Mouse (Mus musculus) embryonic facial prominence, embryonic 15.5 days (tissue): ENCODE measurements around the gene Rab1b. TPM values are rescaled to one million over a fixed set of nuclear protein-coding genes. Genes with fewer than 3 reads are reported as not detected.
A peak's percentile ranks its signal among the peaks of the same experiment; 100 is the strongest.

ENCODE experiments used
- ATAC-seq: fragments of 200-750 bp; cut with Nextera tagmentation; 2 replicates; pipeline ENCODE4 v1.8.0; 2017; ENCODE audit warnings: low read depth, moderate TSS enrichment; ENCODE audit not compliant: insufficient number of reproducible peaks, low FRiP score, low TSS enrichment
- H3K27ac ChIP-seq: fragments of 300-500 bp; sonication (generic); replicated peaks from 2 replicates; pipeline ENCODE4 v1.5.1; 2015; ENCODE audit warnings: mild to moderate bottlenecking, inconsistent platforms
- H3K27me3 ChIP-seq: fragments of 300-500 bp; sonication (generic); 2 replicates; pipeline ENCODE4 v1.6.1; 2015; ENCODE audit warnings: inconsistent platforms
- H3K36me3 ChIP-seq: fragments of 300-500 bp; sonication (generic); 2 replicates; pipeline ENCODE4 v1.6.1; 2015; ENCODE audit warnings: mild to moderate bottlenecking, inconsistent platforms
- H3K4me1 ChIP-seq: fragments of 300-500 bp; sonication (generic); 2 replicates; pipeline ENCODE4 v1.6.1; 2015; ENCODE audit warnings: inconsistent platforms
- H3K4me2 ChIP-seq: fragments of 300-500 bp; sonication (generic); replicated peaks from 2 replicates; pipeline ENCODE4 v1.6.1; 2015; ENCODE audit warnings: mild to moderate bottlenecking, inconsistent platforms
- H3K4me3 ChIP-seq: fragments of 300-500 bp; sonication (generic); replicated peaks from 2 replicates; pipeline ENCODE4 v1.5.1; 2015; ENCODE audit warnings: mild to moderate bottlenecking, inconsistent platforms
- H3K9ac ChIP-seq: fragments of 300-500 bp; sonication (generic); 2 replicates; pipeline ENCODE4 v1.6.1; 2015; ENCODE audit warnings: inconsistent platforms
- H3K9me3 ChIP-seq: fragments of 300-500 bp; sonication (generic); replicated peaks from 2 replicates; pipeline ENCODE4 v1.6.1; 2016; ENCODE audit warnings: inconsistent platforms
- WGBS: fragments of 180-500 bp; shearing (Covaris S2); methylation state at CpG from one replicate; pipeline ENCODE4 v1.1.7; 2015; 5-methylcytosine and 5-hydroxymethylcytosine counted together
- polyA plus RNA-seq: library from polyadenylated mRNA; unstranded; fragments of >200 nt; fragmentation: Nextera tagmentation; extraction: Ambion mirVana; gene quantifications from 2 replicates; pipeline ENCODE4 v1.2.1, GENCODE M21; 2015

Rab1b gene
- polyA plus RNA-seq, 1 experiment from 2014 or later: 270 TPM

DNA sequence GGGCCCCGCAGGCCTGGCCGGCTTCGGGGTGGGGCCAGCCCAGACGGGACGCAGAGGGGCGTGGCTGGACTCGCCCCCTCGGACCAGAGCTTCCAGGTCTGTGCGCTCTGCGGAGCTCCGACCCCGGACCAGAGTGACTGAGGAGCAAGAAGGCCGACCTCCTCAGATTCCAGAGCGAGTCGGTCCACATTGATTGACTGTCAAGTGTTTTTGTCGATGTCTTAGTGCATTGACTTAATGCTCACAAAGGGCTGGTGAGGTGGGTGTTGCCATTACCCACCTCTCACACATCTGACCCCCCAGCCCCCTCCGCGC, 11.5 kb upstream of the Rab1b start, which contains the start of gene Klc2:
TSS of gene Klc2 (minus strand) at position 177 of the 315 bp plus-strand sequence.
- Histone ChIP-seq H3K4me2 (peak within 1 kb of the TSS; percentile 66), H3K9ac (peak within 1 kb of the TSS; percentile 73), H3K36me3 (peaks cover 9% of the 10 kb centered on the region; the same call in 1 of the 2 replicates), H3K9me3 (no peaks in the 10 kb centered on the region), H3K27ac (peak within 1 kb of the TSS; percentile 96), H3K4me1 (peaks cover 21% of the 10 kb centered on the region), H3K27me3 (no peaks in the 10 kb centered on the region), H3K4me3 (peak within 1 kb of the TSS; percentile 88)
- no peak; the same call in 1 of the 2 replicates for ATAC-seq
- WGBS: under 1% methylated on average over 18 of the region's 18 CpGs

GRCm38 (mm10) chr19:5117494-5118383, 10.9 kb upstream of the Rab1b start:
- under 1% methylated on average over 82 of the region's 83 CpGs for WGBS
- peak; percentile 92 for ATAC-seq
- no peaks in the 10 kb centered on the region for H3K27me3 ChIP-seq
- H3K9me3 ChIP-seq: no peaks in the 10 kb centered on the region
- H3K9ac ChIP-seq: peak overlapping the region; percentile 73
- H3K4me3 ChIP-seq: peak overlapping the region; percentile 88
- H3K36me3 ChIP-seq: peaks cover 13% of the 10 kb centered on the region
- H3K4me2 ChIP-seq: peak overlapping the region; percentile 66
- peaks cover 21% of the 10 kb centered on the region for H3K4me1 ChIP-seq
- peak overlapping the region; percentile 96 for H3K27ac ChIP-seq

DNA sequence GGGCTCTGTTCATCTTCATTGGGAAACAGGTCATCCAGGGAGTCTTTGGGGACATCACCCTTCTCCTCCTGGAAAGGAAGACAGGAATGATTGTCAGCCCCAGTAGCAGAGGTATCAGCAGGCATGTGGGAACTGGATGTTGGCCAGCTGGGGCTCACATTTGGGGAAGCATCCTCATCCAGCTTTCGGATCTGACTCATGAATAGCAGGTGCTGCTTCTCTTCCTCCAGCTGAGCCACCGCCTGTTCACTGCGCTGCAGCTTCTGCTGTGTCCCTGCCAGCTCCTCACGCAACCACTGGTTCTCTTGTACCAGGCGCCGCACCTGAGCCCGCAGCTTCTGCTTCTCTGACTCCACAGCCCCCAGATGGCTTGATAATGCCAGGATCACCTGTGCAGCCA, 6.9 kb upstream of the Rab1b start:
- H3K27me3 ChIP-seq: no peaks in the 10 kb centered on the region
- H3K4me3 ChIP-seq: no peak overlapping the region
- no peak overlapping the region for H3K9ac ChIP-seq
- whole genome bisulfite sequencing: 89% methylated on average over 7 of the region's 7 CpGs
- H3K4me1 ChIP-seq: peaks cover 17% of the 10 kb centered on the region
- H3K9me3 ChIP-seq: no peaks in the 10 kb centered on the region
- ATAC-seq: no peak
- peaks cover 51% of the 10 kb centered on the region for H3K36me3 ChIP-seq
- no peak overlapping the region for H3K4me2 ChIP-seq
- no peak overlapping the region for H3K27ac ChIP-seq

GRCm38 (mm10) chr19:5109659-5110453, 3.0 kb upstream of the Rab1b start:
- 74% methylated on average over 19 of the region's 19 CpGs for WGBS
- Histone ChIP-seq H3K4me3 (no peak overlapping the region), H3K36me3 (peaks cover 60% of the 10 kb centered on the region), H3K27ac (no peak overlapping the region), H3K4me2 (no peak overlapping the region), H3K27me3 (no peaks in the 10 kb centered on the region), H3K9me3 (no peaks in the 10 kb centered on the region), H3K9ac (no peak overlapping the region), H3K4me1 (peaks cover 18% of the 10 kb centered on the region)
- ATAC-seq: no peak

GRCm38 (mm10) chr19:5108702-5109101, 1.8 kb upstream of the Rab1b start:
- no peak overlapping the region for H3K27ac ChIP-seq
- peaks cover 18% of the 10 kb centered on the region for H3K4me1 ChIP-seq
- H3K4me2 ChIP-seq: no peak overlapping the region
- no peak overlapping the region for H3K4me3 ChIP-seq
- no peaks in the 10 kb centered on the region for H3K27me3 ChIP-seq
- 33% methylated on average over 4 of the region's 4 CpGs for WGBS
- H3K9ac ChIP-seq: no peak overlapping the region
- no peaks in the 10 kb centered on the region for H3K9me3 ChIP-seq
- ATAC-seq: no peak
- H3K36me3 ChIP-seq: peaks cover 66% of the 10 kb centered on the region

- Histone ChIP-seq H3K4me2 (no peak overlapping the region), H3K36me3 (peaks cover 66% of the 10 kb centered on the region), H3K27me3 (no peaks in the 10 kb centered on the region), H3K27ac (no peak overlapping the region), H3K4me3 (no peak overlapping the region), H3K9ac (no peak overlapping the region), H3K9me3 (no peaks in the 10 kb centered on the region), H3K4me1 (peaks cover 18% of the 10 kb centered on the region)
- ATAC-seq: 0 out of 2 replicates have a peak, but pooled peaks have one; percentile 25
- 29% methylated on average over 5 of the region's 5 CpGs for WGBS
Measured at GRCm38 (mm10) chr19:5108271-5108575, 1.4 kb upstream of the Rab1b start.

DNA sequence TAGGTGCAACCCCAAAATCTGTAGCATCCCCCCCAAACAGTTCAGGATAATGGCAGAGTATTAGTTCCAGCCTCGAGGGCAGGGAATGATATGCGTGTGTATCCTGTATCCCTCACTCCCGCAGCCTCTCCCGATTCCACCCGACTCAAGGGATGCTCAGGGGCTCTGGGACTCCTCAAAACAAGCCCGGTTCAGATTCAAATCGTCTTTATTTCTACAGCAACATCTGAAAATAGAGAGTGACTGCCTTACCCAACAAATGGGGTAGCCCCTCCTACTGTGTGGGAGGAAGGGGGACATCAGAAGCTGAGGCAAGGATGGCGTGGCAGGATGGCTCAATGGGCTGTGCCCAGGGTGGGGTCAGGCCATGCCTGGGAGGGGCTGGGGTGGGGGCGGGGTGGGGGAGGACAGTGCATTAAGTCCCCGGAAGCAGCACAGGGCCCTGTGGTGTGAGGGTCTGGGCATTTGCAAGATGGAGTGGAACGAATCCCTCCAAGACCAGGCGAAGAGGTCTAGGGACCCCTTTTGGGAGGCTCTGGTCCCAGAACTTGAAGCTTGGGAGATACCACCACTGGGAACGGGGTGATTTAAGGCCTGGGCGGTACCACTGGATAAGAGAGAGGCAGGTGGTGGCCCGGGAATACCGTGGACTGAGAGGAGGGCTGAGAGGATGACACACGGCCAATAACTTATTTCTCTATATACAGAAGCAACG, 841 bp upstream of the Rab1b start:
- Histone ChIP-seq H3K4me2 (no peak overlapping the region), H3K36me3 (peaks cover 67% of the 10 kb centered on the region), H3K9ac (peak overlapping the region; percentile 4; the same call in 1 of the 2 replicates), H3K9me3 (no peaks in the 10 kb centered on the region), H3K27ac (no peak overlapping the region), H3K4me1 (peaks cover 18% of the 10 kb centered on the region), H3K4me3 (no peak overlapping the region), H3K27me3 (no peaks in the 10 kb centered on the region)
- 68% methylated on average over 18 of the region's 18 CpGs for WGBS
- ATAC-seq: no peak

GRCm38 (mm10) chr19:5106074-5106473, 798 bp downstream of the Rab1b start:
- peak overlapping the region; percentile 87 for H3K9ac ChIP-seq
- ATAC-seq: no peak
- WGBS: 4% methylated on average over 9 of the region's 9 CpGs
- peaks cover 70% of the 10 kb centered on the region for H3K36me3 ChIP-seq
- H3K9me3 ChIP-seq: no peaks in the 10 kb centered on the region
- peak overlapping the region; percentile 98 for H3K27ac ChIP-seq
- H3K4me1 ChIP-seq: peaks cover 18% of the 10 kb centered on the region
- peak overlapping the region; percentile 87 for H3K4me2 ChIP-seq
- peak overlapping the region; percentile 83 for H3K4me3 ChIP-seq
- H3K27me3 ChIP-seq: no peaks in the 10 kb centered on the region

DNA sequence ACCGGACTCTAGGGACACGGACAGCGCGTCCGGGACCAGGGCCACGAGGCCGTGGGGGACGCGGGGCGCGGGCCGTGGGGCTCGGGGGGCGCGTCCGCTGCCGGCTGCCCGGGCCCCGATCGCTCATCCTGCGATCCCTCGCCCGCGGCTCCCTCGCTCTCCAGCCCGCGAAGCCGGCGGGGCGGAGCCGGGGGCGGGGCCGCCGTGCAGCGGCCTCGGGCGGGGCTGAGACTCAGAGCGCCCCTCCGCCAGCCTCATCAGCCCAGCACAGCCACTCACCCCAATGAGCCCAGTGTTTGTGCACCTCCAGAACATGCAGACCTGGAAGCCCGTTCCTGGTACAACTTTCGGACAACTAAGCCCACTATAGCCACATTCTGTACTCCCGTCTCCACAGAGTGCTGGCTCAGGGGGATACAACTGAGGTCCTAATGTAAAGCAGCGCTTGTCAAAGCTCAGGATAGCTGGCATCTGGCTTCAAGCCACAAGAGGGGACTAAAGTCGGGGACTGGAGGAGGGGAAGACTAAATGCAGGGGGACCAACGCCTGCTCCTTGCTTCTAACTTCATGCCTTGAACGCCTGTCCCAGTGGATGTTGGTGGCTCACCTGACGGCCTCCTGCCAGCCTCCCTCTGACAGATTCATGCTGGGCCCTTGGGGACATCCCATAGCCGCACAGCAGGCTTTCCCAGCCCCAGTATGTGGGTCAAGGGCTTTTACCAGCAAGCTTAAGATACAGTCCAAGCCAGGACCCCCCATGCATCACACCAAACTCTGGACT, 8.3 kb downstream of the Rab1b start, which contains the start of gene Cnih2:
TSS of gene Cnih2 (minus strand) at position 159 of the 781 bp plus-strand sequence.
- H3K9ac ChIP-seq: peak within 1 kb of the TSS; percentile 91
- peak within 1 kb of the TSS; percentile 70 for H3K4me3 ChIP-seq
- H3K4me1 ChIP-seq: peaks cover 63% of the 10 kb centered on the region
- H3K27me3 ChIP-seq: no peaks in the 10 kb centered on the region
- H3K4me2 ChIP-seq: peak within 1 kb of the TSS; percentile 99
- peak within 1 kb of the TSS; percentile 65 for H3K27ac ChIP-seq
- H3K9me3 ChIP-seq: no peaks in the 10 kb centered on the region
- ATAC-seq: peak; percentile 75
- 2% methylated on average over 43 of the region's 48 CpGs for WGBS
- H3K36me3 ChIP-seq: peaks cover 45% of the 10 kb centered on the region

DNA sequence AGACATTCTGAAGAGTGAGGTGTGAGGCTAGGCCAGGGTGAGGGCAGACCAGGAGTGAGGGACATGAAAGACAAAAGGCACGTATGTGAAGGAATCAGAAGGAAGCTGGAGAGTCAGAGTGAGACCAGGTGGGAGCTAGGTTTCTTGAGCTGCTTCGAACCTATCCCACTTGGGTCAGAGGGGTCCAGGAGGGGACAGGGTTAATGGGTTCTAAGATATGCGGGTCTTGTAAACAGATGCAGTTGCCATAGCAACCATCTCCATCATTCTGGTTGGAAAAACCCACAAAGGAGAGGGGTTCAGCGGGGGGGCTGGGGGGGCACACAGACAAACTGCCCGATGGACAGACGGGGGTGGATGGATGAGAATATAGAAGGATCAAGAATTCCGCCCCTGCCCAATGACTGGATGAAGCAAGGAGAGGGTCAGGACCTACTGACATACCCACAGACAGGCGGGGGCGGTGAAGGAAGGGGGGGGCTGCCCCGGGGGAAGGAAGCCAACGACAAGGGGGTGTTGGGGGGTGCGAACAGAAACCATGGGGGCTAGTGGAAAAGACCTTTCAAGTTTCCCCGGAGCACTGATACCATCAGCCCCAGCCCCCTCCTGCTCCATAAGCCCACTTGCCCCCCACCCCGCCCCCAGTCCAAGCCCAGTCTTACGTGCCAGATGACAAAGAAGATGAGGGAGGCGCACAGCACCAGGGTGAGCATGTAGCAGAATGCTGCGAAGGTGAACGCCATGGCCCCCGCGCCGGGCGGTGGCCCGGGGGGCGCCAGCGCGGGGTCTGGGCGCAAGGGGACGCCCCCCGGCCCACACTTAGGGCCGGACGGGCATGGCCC, 9.1 kb downstream of the Rab1b start:
- H3K27ac ChIP-seq: peak overlapping the region; percentile 65

More for the DNA sequence above, 9.1 kb downstream of the Rab1b start:
- Histone ChIP-seq H3K4me3 (peak overlapping the region; percentile 70), H3K9ac (peak overlapping the region; percentile 91), H3K4me2 (peak overlapping the region; percentile 99), H3K27me3 (no peaks in the 10 kb centered on the region), H3K9me3 (no peaks in the 10 kb centered on the region), H3K36me3 (peaks cover 45% of the 10 kb centered on the region), H3K4me1 (peaks cover 65% of the 10 kb centered on the region)
- no peak; the same call in 1 of the 2 replicates for ATAC-seq
- WGBS: 4% methylated on average over 31 of the region's 31 CpGs
